Mouse (Mus musculus): ENCODE measurements around the gene Pla2g12a.

GRCm38 (mm10) chr3:129886430-129886829 lies 8.0 kb downstream of the Pla2g12a start:
- TF ChIP-seq CTCF (IDR thresholded peaks at IDR 0.05; ENCODE audit: borderline replicate concordance, insufficient read depth, low read length) (no peak), POLR2A (IDR thresholded peaks at IDR 0.05; ENCODE audit: low read depth, low read length) (no peak)
